Mouse (Mus musculus): ENCODE results near the gene Vegfd. TPM values are rescaled to one million over a fixed set of nuclear protein-coding genes. Genes with fewer than 3 reads are reported as not detected.

Gene Vegfd
- 21.7 and 22.7 TPM in 2 replicates for polyA plus RNA-seq (2015; fragmentation: Nextera tagmentation; extraction: Ambion mirVana)

- H3K36me3 ChIP-seq (ENCODE audit: insufficient read depth, low read length), result no peaks in the 10 kb centered on the region
- H3K4me1 ChIP-seq (ENCODE audit: insufficient read depth, low read length), result 0 out of 2 replicates have a peak, but pooled peaks cover 3% of the 10 kb centered on the region
- H3K27me3 ChIP-seq (ENCODE audit: insufficient read depth, low read length), result peaks cover 1% of the 10 kb centered on the region; the same call in 1 of the 2 replicates
- peak within 1 kb of the TSS; percentile 21; the same call in 1 of the 2 replicates for H3K4me2 ChIP-seq (replicated peaks; ENCODE audit: low read depth, low read length)
- H3K27ac ChIP-seq (ENCODE audit: low read length), result peak within 1 kb of the TSS; percentile 71
- no peak for ATAC-seq (ENCODE audit: low FRiP score, low TSS enrichment)
- no peaks in the 10 kb centered on the region for H3K9me3 ChIP-seq (ENCODE audit: low read length)
- H3K9ac ChIP-seq (replicated peaks; ENCODE audit: low read length), result no peak within 1 kb of the TSS
- WGBS, result 38% methylated on average over 3 of the region's 3 CpGs
- peak within 1 kb of the TSS; percentile 28 for H3K4me3 ChIP-seq (ENCODE audit: low read length)
These were observed at the start of gene Vegfd for GRCm38 (mm10) chrX:164373081-164373480. Gene Vegfd, plus strand, starts transcription at chrX:164373378.

GRCm38 (mm10) chrX:164323391-164323913, 49.7 kb upstream of the Vegfd start:
- no peaks in the 10 kb centered on the region for H3K36me3 ChIP-seq (ENCODE audit: insufficient read depth, low read length)
- no peaks in the 10 kb centered on the region for H3K9me3 ChIP-seq (ENCODE audit: low read length)
- no peak overlapping the region for H3K9ac ChIP-seq (replicated peaks; ENCODE audit: low read length)
- H3K4me2 ChIP-seq (replicated peaks; ENCODE audit: low read depth, low read length), result no peak overlapping the region
- ATAC-seq (ENCODE audit: low FRiP score, low TSS enrichment), result no peak
- no peak overlapping the region for H3K27ac ChIP-seq (ENCODE audit: low read length)
- 61% methylated on average over 4 of the region's 4 CpGs for WGBS
- peaks cover 3% of the 10 kb centered on the region; the same call in 1 of the 2 replicates for H3K27me3 ChIP-seq (ENCODE audit: insufficient read depth, low read length)
- H3K4me3 ChIP-seq (ENCODE audit: low read length), result no peak overlapping the region
- no peaks in the 10 kb centered on the region for H3K4me1 ChIP-seq (ENCODE audit: insufficient read depth, low read length)

DNA sequence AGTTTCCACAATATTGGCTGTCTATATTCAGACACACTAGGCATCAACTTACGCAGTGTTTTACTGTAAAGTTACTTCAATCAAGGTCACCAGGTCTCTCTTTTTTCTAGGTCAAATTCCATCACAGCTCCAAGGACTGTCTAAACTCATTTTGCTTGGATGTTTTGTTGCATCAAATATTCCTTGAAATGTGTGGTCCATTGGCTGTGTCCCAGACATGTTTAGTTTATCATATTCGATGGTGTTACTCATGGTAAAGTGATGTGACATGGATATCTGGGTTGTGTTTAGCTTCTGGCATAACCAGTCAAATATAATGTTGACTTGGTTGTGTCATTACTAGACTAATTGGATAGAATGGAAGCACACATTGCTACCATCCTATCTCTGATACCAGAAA, 42.8 kb upstream of the Vegfd start:
- H3K27ac ChIP-seq (ENCODE audit: low read length), result no peak overlapping the region
- H3K9ac ChIP-seq (replicated peaks; ENCODE audit: low read length), result no peak overlapping the region
- H3K4me3 ChIP-seq (ENCODE audit: low read length), result no peak overlapping the region
- WGBS, result 87% methylated on average over 2 of the region's 2 CpGs
- no peaks in the 10 kb centered on the region for H3K4me1 ChIP-seq (ENCODE audit: insufficient read depth, low read length)
- no peaks in the 10 kb centered on the region for H3K9me3 ChIP-seq (ENCODE audit: low read length)
- H3K36me3 ChIP-seq (ENCODE audit: insufficient read depth, low read length), result no peaks in the 10 kb centered on the region
- no peak overlapping the region for H3K4me2 ChIP-seq (replicated peaks; ENCODE audit: low read depth, low read length)
- no peak for ATAC-seq (ENCODE audit: low FRiP score, low TSS enrichment)
- no peaks in the 10 kb centered on the region for H3K27me3 ChIP-seq (ENCODE audit: insufficient read depth, low read length)

DNA sequence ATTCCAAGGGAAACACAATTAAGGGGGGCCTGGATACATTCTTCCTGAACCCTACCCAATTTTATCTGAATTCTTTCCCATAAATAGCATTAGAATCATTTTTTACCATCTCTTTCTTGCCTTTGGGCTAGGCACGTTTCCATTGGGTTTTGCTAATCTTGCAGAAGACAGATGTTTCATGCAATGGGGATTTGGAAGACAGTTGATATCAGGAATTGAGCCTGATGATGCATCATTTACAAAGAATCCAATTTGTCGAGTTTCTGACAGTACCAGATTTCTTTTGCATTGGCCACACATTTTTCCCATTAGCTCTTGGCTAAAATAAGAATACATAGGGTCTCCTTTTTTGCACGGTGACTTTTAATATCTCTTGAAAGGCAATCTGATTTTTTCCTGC, 42.4 kb upstream of the Vegfd start:
- Histone ChIP-seq H3K9me3 (ENCODE audit: low read length) (no peaks in the 10 kb centered on the region), H3K4me3 (ENCODE audit: low read length) (no peak overlapping the region), H3K9ac (replicated peaks; ENCODE audit: low read length) (no peak overlapping the region), H3K27ac (ENCODE audit: low read length) (no peak overlapping the region), H3K36me3 (ENCODE audit: insufficient read depth, low read length) (no peaks in the 10 kb centered on the region), H3K4me2 (replicated peaks; ENCODE audit: low read depth, low read length) (no peak overlapping the region), H3K27me3 (ENCODE audit: insufficient read depth, low read length) (no peaks in the 10 kb centered on the region), H3K4me1 (ENCODE audit: insufficient read depth, low read length) (no peaks in the 10 kb centered on the region)
- ATAC-seq (ENCODE audit: low FRiP score, low TSS enrichment), result no peak
- WGBS, result 75% methylated on average over 3 of the region's 3 CpGs

- Histone ChIP-seq H3K4me2 (replicated peaks; ENCODE audit: low read depth, low read length) (no peak overlapping the region), H3K4me3 (ENCODE audit: low read length) (no peak overlapping the region), H3K4me1 (ENCODE audit: insufficient read depth, low read length) (no peaks in the 10 kb centered on the region), H3K9me3 (ENCODE audit: low read length) (no peaks in the 10 kb centered on the region), H3K36me3 (ENCODE audit: insufficient read depth, low read length) (no peaks in the 10 kb centered on the region), H3K27me3 (ENCODE audit: insufficient read depth, low read length) (no peaks in the 10 kb centered on the region), H3K9ac (replicated peaks; ENCODE audit: low read length) (no peak overlapping the region), H3K27ac (ENCODE audit: low read length) (no peak overlapping the region)
- whole genome bisulfite sequencing, result 78% methylated on average over 4 of the region's 4 CpGs
- no peak for ATAC-seq (ENCODE audit: low FRiP score, low TSS enrichment)
These were observed 34.6 kb upstream of the Vegfd start for GRCm38 (mm10) chrX:164338591-164338990.

DNA sequence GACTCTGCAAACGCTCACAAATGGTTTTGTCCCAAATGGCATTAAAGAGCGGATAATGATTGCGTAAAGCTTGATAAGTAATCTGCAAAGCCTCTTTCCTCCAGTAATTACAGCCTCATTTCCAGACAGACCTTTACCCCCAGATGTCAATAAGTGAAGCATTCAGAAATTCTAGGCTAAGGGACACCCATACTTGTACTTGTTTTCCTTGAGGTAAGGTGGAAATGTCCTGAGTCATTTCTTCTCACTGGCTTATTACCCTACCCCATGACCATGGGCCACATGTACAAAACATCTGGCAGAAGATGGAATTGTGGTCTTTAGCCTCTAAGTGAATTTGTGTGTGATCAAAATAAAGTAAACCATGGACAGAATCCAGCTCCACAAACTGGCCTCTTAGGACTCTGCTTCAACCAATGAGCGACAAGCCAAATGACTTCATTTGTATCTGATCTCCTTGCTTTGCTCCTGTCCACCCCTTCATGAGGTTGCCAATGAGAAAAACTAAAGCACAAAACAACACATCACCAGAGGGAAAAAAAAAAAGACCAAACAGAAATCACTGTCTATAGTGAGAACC, 27.7 kb upstream of the Vegfd start:
- H3K4me3 ChIP-seq (ENCODE audit: low read length), result no peak overlapping the region
- no peak overlapping the region for H3K27ac ChIP-seq (ENCODE audit: low read length)
- no peaks in the 10 kb centered on the region for H3K9me3 ChIP-seq (ENCODE audit: low read length)
- no peak overlapping the region for H3K9ac ChIP-seq (replicated peaks; ENCODE audit: low read length)
- WGBS, result 86% methylated on average over 4 of the region's 4 CpGs
- no peak overlapping the region for H3K4me2 ChIP-seq (replicated peaks; ENCODE audit: low read depth, low read length)
- H3K27me3 ChIP-seq (ENCODE audit: insufficient read depth, low read length), result no peaks in the 10 kb centered on the region
- no peak for ATAC-seq (ENCODE audit: low FRiP score, low TSS enrichment)
- no peaks in the 10 kb centered on the region for H3K4me1 ChIP-seq (ENCODE audit: insufficient read depth, low read length)
- no peaks in the 10 kb centered on the region for H3K36me3 ChIP-seq (ENCODE audit: insufficient read depth, low read length)

DNA sequence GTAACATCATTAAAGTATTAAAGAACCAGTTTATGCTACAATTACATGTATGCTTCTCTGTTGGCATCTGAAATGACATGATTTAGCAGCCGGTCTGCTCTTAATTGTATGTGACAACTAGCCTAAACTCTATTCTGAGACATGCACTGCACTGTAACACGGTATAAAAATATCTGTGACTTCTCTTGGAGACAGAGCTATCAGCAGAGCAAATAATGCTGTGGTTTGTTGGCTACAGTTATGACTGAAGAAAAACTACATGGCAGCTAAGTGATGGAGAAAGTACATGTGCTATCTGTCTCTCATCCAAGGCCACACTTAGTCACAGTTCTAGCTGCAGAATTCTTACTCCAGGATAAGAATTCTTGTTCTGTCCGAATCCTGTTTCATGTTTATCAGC, 24.2 kb upstream of the Vegfd start:
- 73% methylated on average over 3 of the region's 3 CpGs for WGBS
- H3K36me3 ChIP-seq (ENCODE audit: insufficient read depth, low read length), result no peaks in the 10 kb centered on the region
- H3K27ac ChIP-seq (ENCODE audit: low read length), result no peak overlapping the region
- H3K4me1 ChIP-seq (ENCODE audit: insufficient read depth, low read length), result no peaks in the 10 kb centered on the region
- no peak overlapping the region for H3K4me2 ChIP-seq (replicated peaks; ENCODE audit: low read depth, low read length)
- H3K27me3 ChIP-seq (ENCODE audit: insufficient read depth, low read length), result no peaks in the 10 kb centered on the region
- ATAC-seq (ENCODE audit: low FRiP score, low TSS enrichment), result no peak
- no peak overlapping the region for H3K9ac ChIP-seq (replicated peaks; ENCODE audit: low read length)
- H3K9me3 ChIP-seq (ENCODE audit: low read length), result no peaks in the 10 kb centered on the region
- H3K4me3 ChIP-seq (ENCODE audit: low read length), result no peak overlapping the region

DNA sequence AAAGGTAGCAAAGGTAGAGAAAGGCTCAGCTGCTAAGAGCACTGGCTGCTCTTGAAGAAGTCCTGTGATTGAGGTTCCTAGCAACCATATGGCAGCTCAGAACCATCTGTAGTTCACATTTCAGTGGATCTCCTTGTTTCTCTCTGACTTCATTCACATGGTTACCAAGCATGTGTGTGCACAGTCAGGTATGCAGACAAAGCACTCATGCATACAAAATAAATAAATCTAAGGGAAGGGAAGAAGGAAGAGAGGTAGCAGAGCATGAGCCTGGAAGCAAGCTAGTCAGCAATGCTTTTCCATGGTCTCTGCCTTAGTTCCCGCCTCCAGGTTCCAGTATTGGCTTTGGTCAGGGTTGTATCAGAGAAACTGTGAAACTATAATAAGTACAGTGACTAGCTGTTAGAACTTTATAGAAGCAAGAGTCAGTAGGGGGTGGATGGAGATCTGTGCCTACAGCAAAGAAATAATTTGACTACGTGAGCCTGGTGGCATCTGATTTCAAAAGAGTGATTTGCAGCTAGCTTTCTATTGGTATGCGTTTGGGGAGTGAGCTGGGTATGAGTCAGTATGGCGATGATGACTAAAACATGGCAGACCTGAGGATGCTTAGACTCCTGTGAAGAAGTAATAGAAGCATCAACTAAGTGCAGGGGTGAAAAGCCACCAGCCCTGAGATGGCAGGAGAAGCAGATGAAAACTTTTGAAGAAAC, 7.9 kb upstream of the Vegfd start:
- ATAC-seq (ENCODE audit: low FRiP score, low TSS enrichment), result peak; percentile 59; the same call in 1 of the 2 replicates
- H3K9me3 ChIP-seq (ENCODE audit: low read length), result no peaks in the 10 kb centered on the region
- WGBS, result 77% methylated on average over 4 of the region's 4 CpGs
- H3K4me2 ChIP-seq (replicated peaks; ENCODE audit: low read depth, low read length), result no peak overlapping the region
- H3K4me3 ChIP-seq (ENCODE audit: low read length), result no peak overlapping the region
- no peaks in the 10 kb centered on the region; the same call in 1 of the 2 replicates for H3K27me3 ChIP-seq (ENCODE audit: insufficient read depth, low read length)
- no peaks in the 10 kb centered on the region for H3K36me3 ChIP-seq (ENCODE audit: insufficient read depth, low read length)
- 0 out of 2 replicates have a peak, but pooled peaks cover 1% of the 10 kb centered on the region for H3K4me1 ChIP-seq (ENCODE audit: insufficient read depth, low read length)
- no peak overlapping the region for H3K9ac ChIP-seq (replicated peaks; ENCODE audit: low read length)
- no peak overlapping the region for H3K27ac ChIP-seq (ENCODE audit: low read length)

DNA sequence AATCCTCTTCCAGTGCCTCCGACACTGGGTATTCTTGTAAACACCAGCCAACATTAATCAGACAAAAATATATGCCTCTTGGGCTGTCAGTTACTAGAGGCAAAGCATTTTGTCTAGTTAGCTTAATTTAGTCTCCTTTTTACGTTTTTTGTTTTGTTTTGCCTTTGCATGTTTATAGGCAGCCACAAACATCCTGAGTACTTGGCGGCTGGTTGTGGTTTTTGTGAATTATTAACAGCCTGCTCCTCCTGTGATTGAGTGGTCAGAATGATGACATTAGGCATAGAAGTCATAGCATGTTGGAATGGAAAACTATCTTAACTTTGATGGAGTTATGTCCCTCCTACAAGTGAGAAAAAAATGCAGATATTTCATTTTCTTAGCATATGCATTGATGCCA, 2.6 kb upstream of the Vegfd start:
- WGBS, result 53% methylated on average over 3 of the region's 3 CpGs
- H3K4me3 ChIP-seq (ENCODE audit: low read length), result no peak overlapping the region
- no peak overlapping the region for H3K9ac ChIP-seq (replicated peaks; ENCODE audit: low read length)
- no peaks in the 10 kb centered on the region; the same call in 1 of the 2 replicates for H3K27me3 ChIP-seq (ENCODE audit: insufficient read depth, low read length)
- H3K4me2 ChIP-seq (replicated peaks; ENCODE audit: low read depth, low read length), result no peak overlapping the region
- 0 out of 2 replicates have a peak, but pooled peaks cover 3% of the 10 kb centered on the region for H3K4me1 ChIP-seq (ENCODE audit: insufficient read depth, low read length)
- no peak for ATAC-seq (ENCODE audit: low FRiP score, low TSS enrichment)
- H3K27ac ChIP-seq (ENCODE audit: low read length), result peak overlapping the region; percentile 69; the same call in 1 of the 2 replicates
- H3K36me3 ChIP-seq (ENCODE audit: insufficient read depth, low read length), result no peaks in the 10 kb centered on the region
- no peaks in the 10 kb centered on the region for H3K9me3 ChIP-seq (ENCODE audit: low read length)

DNA sequence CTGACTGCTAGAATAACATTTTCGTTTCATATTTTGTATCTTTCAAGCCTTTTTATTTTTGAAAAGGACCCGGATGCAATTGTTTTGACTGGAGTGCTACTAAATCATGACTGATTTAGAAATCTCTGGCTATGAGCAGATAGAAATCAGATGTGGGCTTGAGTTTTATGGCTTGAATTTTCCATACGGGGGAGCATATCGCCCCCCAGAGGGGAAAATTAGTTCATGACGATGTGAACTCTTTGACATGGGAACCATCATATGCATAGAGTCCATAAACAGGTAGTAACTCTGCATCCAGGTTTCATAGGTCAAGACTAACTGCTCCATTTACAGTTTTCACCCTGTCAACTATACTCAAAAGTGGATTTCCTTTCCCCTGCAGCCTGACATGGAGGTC, 1.4 kb downstream of the Vegfd start:
- Histone ChIP-seq H3K9me3 (ENCODE audit: low read length) (no peaks in the 10 kb centered on the region), H3K4me2 (replicated peaks; ENCODE audit: low read depth, low read length) (peak overlapping the region; percentile 19; the same call in 1 of the 2 replicates), H3K4me3 (ENCODE audit: low read length) (peak overlapping the region; percentile 28), H3K36me3 (ENCODE audit: insufficient read depth, low read length) (no peaks in the 10 kb centered on the region), H3K27ac (ENCODE audit: low read length) (no peak overlapping the region; the same call in 1 of the 2 replicates), H3K27me3 (ENCODE audit: insufficient read depth, low read length) (peaks cover 2% of the 10 kb centered on the region; the same call in 1 of the 2 replicates), H3K4me1 (ENCODE audit: insufficient read depth, low read length) (0 out of 2 replicates have a peak, but pooled peaks cover 3% of the 10 kb centered on the region), H3K9ac (replicated peaks; ENCODE audit: low read length) (no peak overlapping the region)
- WGBS, result 55% methylated on average over 5 of the region's 5 CpGs
- no peak for ATAC-seq (ENCODE audit: low FRiP score, low TSS enrichment)

All from kidney, embryonic 16.5 days (tissue).